Mouse (Mus musculus) left cerebral cortex, postnatal 25 days (tissue): Measurements from ENCODE around the gene Lrfn2. TPM values are rescaled to one million over a fixed set of nuclear protein-coding genes. Genes with fewer than 3 reads are reported as not detected.

ENCODE experiments used
- DNase-seq, 2 experiments: peaks; one replicate each; pipeline ENCODE4 v3.0.0; 2022; ENCODE audit warnings: low spot score in 2 of 2, mixed read lengths in 1 of 2
- intact Hi-C: fragments of 180-260 bp; cut with DNase I; formaldehyde crosslinking; loops from one replicate; pipeline ENCODE4 v1.15.1; 2025
- total RNA-seq, 2 experiments: library from RNA; stranded (reverse); gene quantifications; 2 replicates each; pipeline ENCODE4 v1.2.3; 2021

Gene Lrfn2
- total RNA-seq, 2 experiments from 2014 or later: 36.0 to 40.9 TPM

DNA sequence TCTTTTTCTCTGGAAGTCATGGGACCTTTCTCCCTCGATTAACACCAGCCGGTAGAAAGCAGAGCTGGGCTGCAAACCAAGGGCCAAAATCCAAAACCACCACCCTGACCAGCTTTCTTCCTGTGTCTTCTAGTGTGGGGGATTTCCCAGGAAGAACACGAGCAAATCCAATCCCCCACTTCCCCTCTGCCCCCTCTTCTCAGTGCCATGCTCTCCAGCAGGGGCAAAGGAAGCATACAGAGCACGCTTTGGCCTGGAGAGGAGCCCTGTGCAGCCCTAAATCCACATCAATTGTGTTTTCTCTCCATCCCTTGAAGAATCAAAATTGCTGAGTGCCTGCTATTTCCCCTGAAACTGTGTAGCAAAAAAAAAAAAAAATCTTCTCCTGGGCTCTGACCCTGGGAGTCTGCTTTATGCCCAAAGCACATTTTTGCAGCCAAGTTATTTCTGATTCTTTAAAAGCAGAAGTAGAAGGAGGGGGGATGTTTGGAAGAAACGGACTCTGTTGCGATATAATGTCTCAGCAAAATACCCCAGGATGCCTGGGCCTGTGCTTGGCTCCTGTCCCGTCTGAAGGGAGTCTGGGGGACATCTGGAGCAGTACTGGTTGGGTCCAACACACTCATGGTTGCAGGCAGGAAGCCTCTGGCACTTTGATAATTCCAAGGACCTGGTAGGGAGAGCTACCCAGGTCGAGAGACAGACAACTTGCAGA, 86.8 kb downstream of the Lrfn2 start:
- intact Hi-C loops: no loop called here

DNA sequence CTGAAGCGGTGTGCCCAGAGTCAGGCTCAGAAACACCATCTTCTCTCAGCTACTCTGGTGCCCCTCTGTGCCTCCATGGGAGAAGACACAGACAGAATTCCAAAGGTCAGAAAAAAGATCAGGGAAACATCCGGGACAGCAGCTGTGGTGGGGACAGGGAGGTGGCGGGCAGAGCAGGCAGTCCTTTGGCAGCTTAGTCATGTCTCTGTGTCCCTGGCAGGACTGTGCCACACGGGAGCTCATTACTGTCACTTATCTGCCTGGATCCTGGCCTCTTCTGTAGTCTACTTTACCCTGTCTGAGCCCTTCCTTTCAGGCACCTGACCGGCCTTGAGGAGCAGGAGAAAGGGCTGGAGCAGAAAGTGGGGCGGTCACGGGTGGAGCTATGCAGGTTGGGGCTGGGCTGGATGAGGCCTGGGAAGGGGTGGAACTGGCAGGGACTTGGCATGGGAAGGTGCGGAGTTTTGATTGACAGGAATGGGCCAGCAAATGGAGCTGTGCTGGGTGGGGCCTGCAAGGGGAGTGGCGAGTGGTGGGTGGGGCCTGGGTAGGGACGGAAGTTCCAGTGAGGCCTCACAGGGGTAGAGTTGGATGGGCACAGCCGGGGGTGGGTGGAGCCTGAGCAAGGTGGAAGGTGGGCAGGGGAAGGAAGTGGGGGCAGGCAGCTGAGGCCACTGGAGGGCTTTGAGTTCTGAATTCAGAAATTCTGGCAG, 97.5 kb downstream of the Lrfn2 start:
- DNase-seq: peak in 1 of 2 experiments; percentile 51
- intact Hi-C loops: loop anchor here (2.0 kb wide), 1 partner anchor 55 kb away; no protein-coding TSS in a partner anchor

More for the DNA sequence above, 86.8 kb downstream of the Lrfn2 start:
- no peak for DNase-seq

DNA sequence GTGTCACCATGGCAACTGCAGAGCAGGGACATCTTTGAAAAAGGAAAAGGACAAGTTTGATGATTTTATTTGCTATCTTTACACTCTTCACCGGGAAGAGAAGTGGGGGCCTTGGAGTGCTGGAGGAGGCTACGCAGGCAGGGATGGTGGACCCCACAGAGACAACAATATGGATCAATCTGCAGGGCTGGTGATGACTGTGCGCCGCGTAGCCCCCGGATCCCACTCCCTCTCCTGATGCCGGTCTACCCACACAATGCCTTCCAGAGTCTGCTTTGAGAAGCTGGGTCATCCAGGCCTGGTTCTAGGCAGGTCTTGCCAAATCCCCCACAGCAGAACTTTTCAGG, 98.1 kb downstream of the Lrfn2 start:
- peak in 1 of 2 experiments; percentile 76 for DNase-seq
- intact Hi-C loops: loop anchor here (2.0 kb wide), 1 partner anchor 55 kb away; no protein-coding TSS in a partner anchor

DNA sequence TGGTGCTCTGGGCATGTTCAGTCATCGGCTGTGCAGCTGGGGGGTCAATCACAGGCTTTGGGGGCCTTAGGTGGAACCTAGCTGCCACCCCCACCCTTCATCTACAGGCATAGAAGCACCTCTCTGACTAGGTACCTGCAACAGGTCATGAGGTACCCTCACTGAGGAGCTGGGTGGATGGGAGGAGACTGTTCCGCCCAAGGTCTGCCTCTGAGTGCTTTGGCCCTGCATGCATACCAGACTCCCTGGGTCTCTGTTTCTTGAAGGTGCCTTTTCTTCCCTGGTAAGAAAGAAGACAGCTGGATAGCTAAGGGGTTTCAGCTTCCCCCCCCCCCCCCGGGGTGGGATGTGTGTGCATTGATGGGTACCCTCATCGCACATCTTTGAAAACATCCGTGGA, 98.7 kb downstream of the Lrfn2 start:
- no peak for DNase-seq
- intact Hi-C loops: loop anchor here (2.0 kb wide), 1 partner anchor 54 kb away; no protein-coding TSS in a partner anchor

DNA sequence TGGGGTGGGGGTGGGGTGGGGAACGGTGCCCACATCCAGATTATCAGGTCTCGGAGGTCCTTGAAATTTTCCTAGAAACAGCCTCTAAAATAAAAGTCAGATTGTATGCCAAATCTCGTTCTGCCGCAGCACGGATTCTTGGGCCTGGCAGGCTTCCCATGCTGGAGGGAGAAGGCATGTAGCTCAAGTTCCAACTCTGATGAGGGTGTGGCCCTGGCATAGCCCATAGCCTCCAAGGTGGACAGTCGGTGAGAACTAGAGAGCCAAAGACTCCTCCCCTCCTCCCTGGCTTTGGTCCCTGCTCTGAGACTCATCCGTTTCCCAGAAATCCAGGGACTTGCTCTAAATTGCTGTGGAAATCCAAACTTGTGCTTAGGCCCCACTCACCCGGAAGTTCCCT, 99.6 kb downstream of the Lrfn2 start:
- DNase-seq: peak; percentile 32 to 33

DNA sequence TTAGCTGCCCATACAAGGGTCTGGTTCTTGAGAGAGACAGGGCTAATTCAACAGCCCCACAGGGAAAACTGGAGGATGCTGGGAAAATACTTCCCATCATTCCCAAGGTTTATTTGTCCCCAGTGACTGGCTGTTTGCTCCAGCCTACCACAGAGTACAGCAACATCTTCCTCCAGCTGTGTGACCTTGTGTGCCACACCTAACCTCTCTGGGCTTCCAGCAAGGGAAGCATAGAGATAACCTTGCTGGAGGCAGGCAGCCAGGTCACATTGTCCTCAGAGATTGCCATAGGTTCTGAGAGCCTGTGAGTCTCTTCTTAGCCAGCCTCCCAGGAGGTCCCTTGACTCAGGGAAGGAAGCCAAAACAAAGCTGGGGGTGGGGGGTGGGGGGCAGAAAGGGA, 101.1 kb downstream of the Lrfn2 start:
- no peak for DNase-seq
- intact Hi-C loops: no loop called here

More for the DNA sequence above, 99.6 kb downstream of the Lrfn2 start:
- intact Hi-C loops: loop anchor here (2.0 kb wide), 1 partner anchor 53 kb away; no protein-coding TSS in a partner anchor

DNA sequence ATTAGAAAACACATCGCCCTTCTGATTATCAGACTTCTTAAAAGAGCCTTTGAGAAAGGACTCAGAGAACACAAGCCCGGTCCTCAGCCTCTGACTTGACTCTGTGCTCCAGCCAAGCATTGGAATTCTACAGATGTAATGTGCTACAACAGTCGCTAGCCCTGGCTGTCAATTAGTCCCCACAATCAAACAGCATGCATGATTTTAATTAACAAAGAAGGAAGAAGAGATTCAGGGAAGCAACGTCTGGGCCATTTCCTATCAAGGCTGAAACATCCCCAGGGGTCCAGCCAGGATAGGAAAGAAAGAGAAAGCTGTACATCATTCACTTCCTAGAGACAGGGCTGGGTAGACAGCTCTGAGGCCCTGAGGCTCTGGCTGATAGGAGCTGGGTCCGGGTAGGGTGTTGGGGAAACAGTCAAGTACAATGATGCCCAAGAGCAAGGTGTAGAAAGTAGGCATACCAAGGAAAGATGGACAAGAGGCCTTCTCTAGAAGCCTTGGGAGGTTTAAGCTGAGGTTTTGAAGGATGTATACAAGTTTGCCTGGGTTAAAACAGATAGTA, 101.6 kb downstream of the Lrfn2 start:
- no peak for DNase-seq
- intact Hi-C loops: no loop called here

DNA sequence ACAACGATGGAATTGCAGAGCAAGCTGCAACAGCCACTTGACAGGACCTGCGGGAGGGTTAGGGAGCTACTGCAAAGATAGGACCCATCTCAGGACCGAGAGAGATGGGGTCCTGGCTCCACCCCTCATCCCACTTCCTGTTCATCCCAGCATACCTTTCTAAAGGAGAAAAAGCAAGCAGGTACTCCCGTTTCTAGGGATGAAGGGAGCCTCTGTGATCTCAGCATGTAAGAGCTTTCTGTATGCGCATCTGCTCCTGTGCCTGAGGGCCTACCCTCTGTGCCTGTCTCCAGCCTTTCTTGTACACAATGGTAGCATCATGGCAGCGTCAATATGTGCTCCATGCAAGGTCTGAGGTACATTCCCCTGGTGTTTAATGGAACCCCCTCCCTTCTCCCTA, 102.9 kb downstream of the Lrfn2 start:
- intact Hi-C loops: no loop called here
- no peak for DNase-seq

DNA sequence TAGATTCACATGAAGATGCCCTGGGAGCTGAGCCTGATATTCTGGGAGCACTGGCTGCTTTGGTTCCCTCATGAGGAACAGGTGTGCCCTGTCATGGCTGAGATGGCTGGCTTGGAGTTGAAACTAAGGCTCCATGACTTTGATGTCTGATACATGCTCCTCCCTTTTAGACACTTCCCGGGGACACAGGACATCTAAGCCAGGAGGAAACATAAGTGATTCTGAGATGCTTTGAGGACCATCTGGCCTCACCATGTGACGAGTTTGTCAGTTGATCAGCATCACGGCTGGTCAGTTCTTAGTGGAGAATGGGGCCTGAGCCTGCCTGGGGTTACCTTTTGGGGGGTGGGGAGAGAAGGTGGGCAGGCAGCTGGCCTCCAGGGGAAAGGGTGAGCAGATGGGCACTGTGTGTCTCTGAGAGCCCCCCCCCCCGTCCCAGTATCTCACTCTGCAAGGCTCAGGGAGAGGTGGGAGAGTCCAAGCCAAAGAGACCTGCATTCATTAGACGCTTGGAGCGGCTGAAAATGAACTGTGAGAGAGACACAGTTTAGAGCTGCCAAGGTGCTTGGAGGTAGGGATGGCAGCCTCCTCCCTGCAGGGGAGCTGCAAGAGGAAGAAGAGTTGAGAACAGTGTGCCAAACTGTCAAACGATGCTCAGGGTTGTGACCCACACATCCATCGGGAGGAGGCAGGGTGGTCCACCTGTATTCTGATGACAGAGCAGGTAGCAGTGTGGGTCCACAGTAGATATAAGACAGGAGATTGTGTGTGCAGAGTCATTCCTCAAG, 105.2 kb downstream of the Lrfn2 start:
- intact Hi-C loops: no loop called here
- DNase-seq: no peak

DNA sequence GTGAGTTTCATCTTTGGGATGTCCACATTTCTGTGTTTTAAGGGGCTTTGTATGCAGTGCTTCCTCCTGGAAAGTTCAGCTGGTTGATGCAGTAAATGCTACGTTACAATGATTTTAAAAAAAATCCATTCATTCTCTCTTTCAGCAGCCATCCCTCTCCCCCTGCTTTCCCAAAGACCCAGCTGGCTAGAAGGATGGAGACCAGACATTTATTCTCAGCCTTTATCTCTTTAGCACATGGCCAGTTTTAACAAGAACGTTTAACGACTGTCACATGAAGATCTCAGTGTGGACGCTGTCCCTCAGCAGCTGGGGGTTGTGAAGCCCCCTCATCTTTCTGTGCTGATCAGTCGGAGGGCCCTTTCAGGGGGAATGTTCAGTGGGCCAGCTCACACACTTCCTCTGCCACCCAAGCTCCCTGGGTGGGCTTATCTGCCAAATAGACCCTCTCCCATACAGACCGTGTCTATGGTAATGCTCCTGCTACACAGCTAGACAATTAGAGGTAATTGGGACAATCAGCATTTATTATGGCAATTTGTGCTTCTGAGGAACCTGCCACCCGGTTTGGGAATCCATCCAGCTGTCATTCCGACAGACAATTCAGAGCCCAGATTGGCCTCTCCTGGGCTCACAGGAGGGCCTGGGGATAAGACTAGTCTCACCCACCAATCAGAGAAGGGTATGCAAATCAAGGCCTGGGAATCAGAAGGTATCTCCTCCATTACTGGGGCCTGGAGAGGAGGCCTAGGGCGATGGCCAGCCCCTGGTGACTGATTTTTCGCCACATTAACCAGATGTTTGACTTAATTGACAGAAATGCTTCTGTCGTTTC, 111.8 kb downstream of the Lrfn2 start:
- intact Hi-C loops: no loop called here
- DNase-seq: no peak

DNA sequence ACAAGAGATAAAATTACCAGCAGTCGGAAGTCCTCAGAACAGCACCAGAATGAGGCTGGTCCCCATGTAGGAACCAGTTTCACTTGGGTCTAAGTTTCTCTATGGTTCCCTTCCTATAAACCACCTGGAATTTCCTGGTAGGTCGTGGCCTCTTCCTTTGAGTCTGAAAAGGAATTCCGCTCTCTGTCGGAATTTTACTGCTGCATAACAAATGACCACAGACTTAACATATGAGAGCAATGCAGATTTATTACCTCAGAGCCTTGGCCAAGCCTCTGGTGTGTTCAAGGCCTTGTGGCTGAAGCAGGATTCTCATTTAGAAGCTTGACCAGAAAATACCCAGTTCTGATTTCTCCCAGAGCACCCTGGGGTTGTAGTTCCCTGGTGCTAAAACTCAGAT, 115.7 kb downstream of the Lrfn2 start:
- intact Hi-C loops: no loop called here
- DNase-seq: no peak

DNA sequence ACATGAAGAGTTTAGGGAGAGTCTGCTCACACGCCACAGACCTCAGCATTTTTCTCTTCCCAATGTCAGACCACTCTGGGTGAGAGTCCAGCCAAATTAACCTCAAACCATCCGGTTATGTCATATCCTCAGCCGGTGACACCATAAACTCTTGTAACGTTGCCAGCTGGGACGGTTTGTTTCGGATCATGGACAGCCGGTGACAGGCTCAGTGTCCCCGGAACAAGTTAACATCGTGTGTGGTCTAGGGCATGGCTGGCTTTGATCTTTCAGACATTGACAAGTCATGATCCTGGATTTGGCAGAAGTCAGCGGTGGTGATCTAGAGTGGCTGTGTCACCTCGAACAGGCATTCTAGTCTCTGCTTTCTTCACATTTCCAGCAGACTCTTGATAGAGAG, 119.1 kb downstream of the Lrfn2 start:
- intact Hi-C loops: no loop called here
- no peak for DNase-seq

DNA sequence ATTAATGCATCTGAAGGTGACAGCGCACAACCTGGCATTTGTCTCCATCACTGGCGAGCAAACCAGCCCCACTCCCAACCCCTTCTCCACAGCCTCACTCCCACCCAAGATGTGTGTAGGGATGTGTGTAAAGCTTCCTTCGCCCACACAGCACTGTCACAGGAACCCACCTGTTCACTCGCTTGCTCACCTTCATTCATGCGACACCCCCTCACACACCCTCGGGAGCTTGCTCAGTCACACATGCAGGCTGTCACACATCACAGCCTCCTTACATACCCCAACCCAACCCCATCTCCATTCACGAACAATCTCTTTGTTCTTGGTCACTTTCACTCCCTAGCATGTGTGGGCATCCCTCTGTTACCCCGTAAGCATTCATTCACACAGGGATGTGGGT, 129.0 kb downstream of the Lrfn2 start:
- intact Hi-C loops: no loop called here

DNA sequence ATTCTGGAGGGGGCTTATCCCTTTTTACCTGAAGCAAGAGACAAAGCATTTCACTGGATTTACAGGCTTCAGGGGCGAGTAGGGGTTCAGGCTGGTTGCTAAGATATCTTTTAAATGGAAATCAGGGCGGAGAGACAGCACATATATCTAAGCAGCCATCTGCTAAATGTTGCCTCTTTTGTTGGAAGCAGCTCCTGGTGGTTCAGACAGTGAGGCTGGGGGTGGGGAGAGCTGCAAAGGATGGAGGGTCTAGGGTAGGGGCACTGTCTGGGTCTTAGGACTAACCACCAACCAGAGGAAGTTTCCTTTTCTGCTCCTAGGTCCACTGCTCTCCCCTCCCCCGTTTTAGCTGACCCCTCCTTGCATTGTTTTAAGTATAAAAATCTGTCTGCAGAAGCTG, 131.6 kb downstream of the Lrfn2 start:
- intact Hi-C loops: no loop called here
- DNase-seq: peak; percentile 36 to 56

More for the DNA sequence above, 129.0 kb downstream of the Lrfn2 start:
- DNase-seq: peak in 1 of 2 experiments; percentile 64

DNA sequence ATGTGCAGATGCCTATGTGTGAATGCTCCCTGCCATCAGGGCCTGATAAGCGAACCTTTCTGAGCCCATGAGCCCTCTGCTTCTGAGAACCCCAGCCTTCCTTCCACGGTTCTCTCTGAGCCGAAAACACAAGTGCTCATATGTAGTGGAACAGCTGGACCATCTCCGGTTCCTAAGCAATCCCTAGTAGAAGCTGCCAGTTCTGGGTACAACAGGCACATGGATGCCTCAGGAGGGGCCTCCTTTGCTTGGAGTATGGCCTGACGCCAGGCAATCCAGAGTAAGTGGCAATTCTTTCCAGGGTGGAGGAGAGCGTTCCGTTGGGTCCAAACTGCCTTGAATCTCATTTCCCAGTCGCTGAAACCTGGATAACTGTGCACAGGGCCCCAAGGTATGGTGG, 132.3 kb downstream of the Lrfn2 start:
- DNase-seq: peak; percentile 63 to 75
- intact Hi-C loops: no loop called here

DNA sequence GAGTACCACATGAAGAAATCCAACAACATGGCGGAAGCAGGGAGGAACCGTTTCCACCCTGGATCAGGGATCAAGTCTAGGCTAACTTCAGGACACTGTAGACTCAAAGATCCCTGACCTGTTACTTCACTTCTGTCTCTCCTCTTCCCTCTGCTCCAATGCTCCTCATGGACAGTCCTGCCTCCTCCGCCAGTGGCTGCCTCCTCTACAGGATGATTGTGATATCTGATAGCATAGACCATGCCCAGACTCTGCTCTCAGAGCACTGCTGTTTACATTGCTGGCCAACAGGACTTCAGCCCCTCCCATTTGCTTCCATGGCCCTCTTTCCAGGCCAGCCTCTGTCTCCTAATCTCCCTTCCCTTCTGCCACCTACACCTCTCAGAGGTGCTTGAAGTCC, 132.9 kb downstream of the Lrfn2 start:
- no peak for DNase-seq
- intact Hi-C loops: no loop called here

DNA sequence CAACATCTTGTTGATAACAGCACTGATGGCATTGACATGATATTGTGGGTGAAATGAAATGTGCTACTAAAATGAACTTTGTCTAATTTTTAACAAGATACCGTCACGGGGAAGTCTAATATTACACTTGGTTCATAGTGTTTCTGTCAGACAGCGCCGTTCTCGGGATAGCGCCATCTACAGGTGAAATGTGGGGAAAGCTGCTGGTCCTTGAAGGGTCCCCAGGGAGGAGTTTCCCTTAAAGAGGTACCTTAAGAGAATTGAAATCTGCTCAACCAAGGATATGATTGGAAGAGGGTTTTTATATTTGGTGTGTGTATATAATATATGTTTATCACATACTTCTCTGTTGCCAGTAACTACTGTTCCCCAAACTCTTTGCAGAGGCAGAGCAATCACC, 134.6 kb downstream of the Lrfn2 start:
- intact Hi-C loops: no loop called here
- DNase-seq: no peak

DNA sequence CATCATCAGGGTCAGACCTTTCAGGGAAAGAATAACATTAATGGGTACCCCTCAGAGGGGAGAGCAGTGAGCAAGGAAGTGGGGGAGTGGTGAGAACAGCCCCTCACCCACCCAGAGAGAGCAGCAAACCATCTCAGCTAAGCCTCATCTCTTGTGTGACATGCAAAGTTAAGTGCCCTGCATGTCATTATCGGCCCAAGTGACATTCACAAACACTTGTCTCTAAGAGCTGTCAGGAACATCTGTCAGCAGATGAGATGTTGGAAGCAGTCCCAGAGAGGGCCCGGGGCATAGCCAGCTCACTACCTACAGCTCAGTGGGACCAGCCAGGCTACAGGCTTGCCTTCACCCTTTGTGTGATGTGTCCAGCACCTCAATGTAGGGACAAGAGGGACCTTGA, 146.0 kb downstream of the Lrfn2 start:
- no peak for DNase-seq
- intact Hi-C loops: no loop called here

DNA sequence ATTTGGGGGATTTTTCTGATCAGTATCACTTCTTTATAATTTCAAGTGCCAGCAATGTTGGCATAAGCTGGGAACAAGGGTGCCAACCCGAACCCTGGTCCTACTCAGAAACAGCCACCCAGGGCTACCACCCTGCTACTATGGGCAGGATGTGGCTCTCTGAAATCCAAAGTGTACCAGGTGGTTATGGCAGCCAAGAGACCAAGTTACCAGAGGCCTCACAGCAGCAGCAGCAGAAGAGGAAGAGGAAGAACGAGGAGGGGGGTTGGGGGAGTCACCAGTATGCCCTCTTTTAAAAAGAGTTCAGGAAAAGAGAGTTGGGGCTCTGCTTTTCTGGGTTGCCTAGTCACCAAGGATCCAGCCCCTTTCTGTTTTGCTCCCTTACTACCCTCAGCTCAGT, 147.5 kb downstream of the Lrfn2 start:
- DNase-seq: no peak
- intact Hi-C loops: no loop called here
